Mouse (Mus musculus) heart, adult 2 months (tissue): ENCODE measurements around the gene Ccdc51. TPM values are rescaled to one million over a fixed set of nuclear protein-coding genes. Genes with fewer than 3 reads are reported as not detected.

ENCODE experiments used
- DNase-seq, 2 experiments: peaks; one replicate each; pipeline ENCODE4 v3.0.0; 2021
- H3K27ac ChIP-seq: fragments of 200-600 bp; 2 replicates; pipeline ENCODE4 v1.8.1; 2022
- H3K27me3 ChIP-seq: fragments of 200-500 bp; 2 replicates; pipeline ENCODE4 v1.6.1; 2012; ENCODE audit warnings: mild to moderate bottlenecking, low read length, inconsistent platforms, mixed read lengths; ENCODE audit not compliant: control insufficient read depth, insufficient read depth
- H3K36me3 ChIP-seq: fragments of 200-500 bp; 2 replicates; pipeline ENCODE4 v1.6.1; 2012; ENCODE audit warnings: low read length, inconsistent platforms; ENCODE audit not compliant: control insufficient read depth, insufficient read depth
- H3K4me1 ChIP-seq: fragments of 200-500 bp; 2 replicates; pipeline ENCODE4 v1.6.1; 2011; ENCODE audit warnings: low read length; ENCODE audit not compliant: control insufficient read depth, insufficient read depth
- H3K4me3 ChIP-seq: fragments of 200-600 bp; 2 replicates; pipeline ENCODE4 v1.8.1; 2022
- H3K79me2 ChIP-seq: fragments of 200-500 bp; replicated peaks from 2 replicates; pipeline ENCODE4 v1.6.1; 2012; ENCODE audit warnings: mild to moderate bottlenecking, inconsistent platforms, low read length, moderate library complexity, mixed read lengths; ENCODE audit not compliant: control insufficient read depth, insufficient read depth
- H3K9ac ChIP-seq: fragments of 200-500 bp; 2 replicates; pipeline ENCODE4 v1.6.1; 2012; ENCODE audit warnings: low read depth, mild to moderate bottlenecking, control low read depth, inconsistent platforms, low read length, mixed read lengths
- CTCF ChIP-seq: fragments of 200-600 bp; IDR thresholded peaks from 2 replicates; pipeline ENCODE4 v1.8.1; 2022; ENCODE audit warnings: antibody characterized with exemption, mild to moderate bottlenecking, moderate library complexity
- EP300 ChIP-seq: fragments of 200-500 bp; IDR thresholded peaks from 2 replicates; pipeline ENCODE4 v1.6.1; 2011; ENCODE audit warnings: low read depth, low read length, control low read depth; ENCODE audit not compliant: insufficient read depth
- POLR2A ChIP-seq: fragments of 200-500 bp; IDR thresholded peaks from 2 replicates; pipeline ENCODE4 v1.6.1; 2011; ENCODE audit warnings: mild to moderate bottlenecking, low read depth, low read length, control low read depth; ENCODE audit not compliant: insufficient read depth
- WGBS: fragments of 180-500 bp; shearing (Covaris S2); methylation state at CpG from one replicate; pipeline ENCODE4 v1.1.7; 2018; 5-methylcytosine and 5-hydroxymethylcytosine counted together
- intact Hi-C: fragments of 180-260 bp; cut with DNase I; formaldehyde crosslinking; loops from one replicate; pipeline ENCODE4 v1.15.1; 2025
- polyA plus RNA-seq: library from polyadenylated mRNA; depleted of rRNA; stranded (reverse); fragments of >200 nt; gene quantifications from 2 replicates; pipeline ENCODE4 v1.2.3, GENCODE M21; 2012
- total RNA-seq, 2 experiments: library from RNA; stranded (reverse); gene quantifications; 2 replicates each; pipeline ENCODE4 v1.2.3; 2021

Gene Ccdc51
- total and polyA plus RNA-seq, 3 experiments, result 7.0 to 11.8 (median 11.1) TPM

DNA sequence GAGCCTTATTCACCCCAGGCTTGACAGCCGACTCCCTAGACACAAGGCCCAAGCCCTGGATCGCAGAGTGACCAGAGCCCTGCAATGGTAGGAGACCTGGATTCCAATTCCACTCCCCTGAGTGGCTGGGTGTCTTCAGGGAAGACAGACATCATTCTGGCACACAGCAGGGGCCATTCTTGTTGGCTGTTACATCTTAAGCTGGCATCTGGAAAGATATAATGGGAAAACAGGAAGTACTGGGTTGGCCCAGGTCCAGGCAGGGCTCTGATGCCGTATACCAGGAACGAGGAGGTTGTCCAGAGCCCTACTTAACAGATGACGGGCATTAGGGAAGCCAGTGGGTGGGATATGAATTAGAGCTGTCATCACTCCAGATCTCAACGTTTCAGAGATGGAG is 41.0 kb downstream of the Ccdc51 start:
- no peak overlapping the region for H3K27ac ChIP-seq
- no peaks in the 10 kb centered on the region for H3K79me2 ChIP-seq
- H3K4me1 ChIP-seq, result no peaks in the 10 kb centered on the region
- DNase-seq, result no peak
- 26% methylated on average over 6 of the region's 6 CpGs for WGBS
- no peak overlapping the region for H3K4me3 ChIP-seq
- H3K9ac ChIP-seq, result no peak overlapping the region
- no peaks in the 10 kb centered on the region for H3K27me3 ChIP-seq
- TF ChIP-seq EP300, result no peak
- no peak for TF ChIP-seq CTCF
- no peak for TF ChIP-seq POLR2A
- no peaks in the 10 kb centered on the region for H3K36me3 ChIP-seq
- intact Hi-C loops, result no loop called here

- Histone ChIP-seq H3K36me3 (no peaks in the 10 kb centered on the region), H3K27me3 (no peaks in the 10 kb centered on the region), H3K4me3 (no peak overlapping the region), H3K27ac (no peak overlapping the region), H3K79me2 (no peaks in the 10 kb centered on the region), H3K9ac (no peak overlapping the region), H3K4me1 (no peaks in the 10 kb centered on the region)
- 86% methylated on average over 3 of the region's 3 CpGs for WGBS
- no peak for DNase-seq
- TF ChIP-seq CTCF (no peak), EP300 (no peak), POLR2A (no peak)
- intact Hi-C loops, result no loop called here
Observed at GRCm38 (mm10) chr9:109124164-109124563, 41.9 kb downstream of the Ccdc51 start.

DNA sequence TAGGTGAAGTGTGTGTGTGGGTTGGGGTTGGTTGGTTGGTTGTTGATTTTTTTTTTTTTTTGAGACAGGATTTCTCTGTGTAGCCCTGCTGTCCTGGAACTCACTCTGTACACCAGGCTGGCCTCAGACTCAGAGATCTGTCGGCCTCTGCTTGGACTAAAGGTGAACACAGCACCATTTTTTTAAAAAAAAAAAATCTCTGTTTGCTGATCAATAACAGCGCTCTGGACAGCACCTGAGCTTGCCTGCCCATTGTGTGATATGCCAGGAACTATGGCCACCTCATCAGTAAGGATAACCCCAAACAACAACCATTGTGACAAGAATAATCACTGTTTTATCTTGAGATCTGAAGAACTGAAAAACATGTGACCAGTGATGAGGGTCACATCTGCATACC is 42.8 kb downstream of the Ccdc51 start:
- intact Hi-C loops, result no loop called here
- Histone ChIP-seq H3K4me1 (no peaks in the 10 kb centered on the region), H3K4me3 (no peak overlapping the region), H3K27ac (no peak overlapping the region), H3K36me3 (no peaks in the 10 kb centered on the region), H3K27me3 (no peaks in the 10 kb centered on the region), H3K9ac (no peak overlapping the region), H3K79me2 (no peaks in the 10 kb centered on the region)
- no peak for TF ChIP-seq EP300
- DNase-seq, result no peak
- WGBS, result 77% methylated on average over 2 of the region's 2 CpGs

DNA sequence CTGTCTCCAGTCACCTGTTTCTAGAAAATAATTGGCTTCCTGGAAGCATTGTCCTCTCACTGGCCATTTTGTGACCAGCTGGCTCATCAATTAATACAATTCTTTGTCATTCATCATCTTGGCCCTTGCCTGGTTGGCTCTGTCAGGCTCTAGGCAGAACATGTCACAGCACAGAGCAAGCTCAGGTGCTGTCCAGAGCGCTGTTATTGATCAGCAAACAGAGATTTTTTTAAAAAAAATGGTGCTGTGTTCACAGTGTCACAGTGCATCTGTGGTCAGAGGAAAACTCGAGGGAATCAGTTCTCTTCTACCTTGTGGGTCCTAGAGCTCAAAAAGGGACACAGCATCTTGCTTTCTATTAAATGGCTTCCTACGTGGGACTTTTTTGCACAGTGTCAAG is 43.2 kb downstream of the Ccdc51 start:
- WGBS, result 64% methylated on average over 3 of the region's 3 CpGs
- no peak overlapping the region for H3K4me3 ChIP-seq
- TF ChIP-seq CTCF (no peak), POLR2A (no peak), EP300 (no peak)
- no peaks in the 10 kb centered on the region for H3K4me1 ChIP-seq
- no peaks in the 10 kb centered on the region for H3K27me3 ChIP-seq
- DNase-seq, result no peak
- H3K27ac ChIP-seq, result no peak overlapping the region
- no peaks in the 10 kb centered on the region for H3K79me2 ChIP-seq
- intact Hi-C loops, result no loop called here
- H3K9ac ChIP-seq, result no peak overlapping the region
- H3K36me3 ChIP-seq, result no peaks in the 10 kb centered on the region

- no peak overlapping the region for H3K4me3 ChIP-seq
- intact Hi-C loops, result no loop called here
- H3K4me1 ChIP-seq, result no peaks in the 10 kb centered on the region
- H3K36me3 ChIP-seq, result no peaks in the 10 kb centered on the region
- H3K27me3 ChIP-seq, result no peaks in the 10 kb centered on the region
- H3K9ac ChIP-seq, result no peak overlapping the region
- no peaks in the 10 kb centered on the region for H3K79me2 ChIP-seq
- DNase-seq, result no peak
- TF ChIP-seq EP300, result no peak
- TF ChIP-seq CTCF, result no peak
- TF ChIP-seq POLR2A, result no peak
- H3K27ac ChIP-seq, result no peak overlapping the region
- 76% methylated on average over 4 of the region's 4 CpGs for WGBS
Observed at GRCm38 (mm10) chr9:109127076-109127475, 44.8 kb downstream of the Ccdc51 start.

DNA sequence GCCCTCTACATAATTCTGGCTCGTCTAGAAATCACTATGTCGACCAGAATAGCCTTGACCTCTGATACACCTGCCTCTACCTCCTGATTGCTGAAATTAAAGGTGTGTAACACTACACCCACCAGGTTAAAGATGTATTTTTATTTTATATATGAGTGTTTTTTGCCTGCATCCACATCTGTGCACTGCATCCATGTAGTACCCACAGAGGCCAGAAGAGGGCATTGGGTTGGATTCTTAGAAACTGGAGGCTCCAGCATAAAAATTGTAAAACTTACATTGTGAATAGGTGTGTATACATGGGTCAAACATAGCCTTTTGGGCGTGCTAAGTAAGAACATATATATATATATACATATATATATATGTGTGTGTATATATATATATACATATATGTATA is 45.9 kb downstream of the Ccdc51 start:
- H3K4me3 ChIP-seq, result no peak overlapping the region
- no peak for TF ChIP-seq EP300
- TF ChIP-seq POLR2A, result no peak
- TF ChIP-seq CTCF, result peak; percentile 72
- WGBS, result 44% methylated on average over 3 of the region's 3 CpGs
- no peaks in the 10 kb centered on the region for H3K79me2 ChIP-seq
- no peaks in the 10 kb centered on the region for H3K27me3 ChIP-seq
- H3K27ac ChIP-seq, result no peak overlapping the region
- no peaks in the 10 kb centered on the region for H3K4me1 ChIP-seq
- intact Hi-C loops, result no loop called here
- no peak for DNase-seq
- H3K9ac ChIP-seq, result no peak overlapping the region
- no peaks in the 10 kb centered on the region for H3K36me3 ChIP-seq

GRCm38 (mm10) chr9:109130076-109130475 is 47.8 kb downstream of the Ccdc51 start:
- H3K36me3 ChIP-seq, result no peaks in the 10 kb centered on the region
- no peaks in the 10 kb centered on the region for H3K27me3 ChIP-seq
- no peak for DNase-seq
- WGBS, result 83% methylated on average over 5 of the region's 5 CpGs
- H3K4me3 ChIP-seq, result no peak overlapping the region
- no peaks in the 10 kb centered on the region for H3K79me2 ChIP-seq
- intact Hi-C loops, result no loop called here
- no peaks in the 10 kb centered on the region for H3K4me1 ChIP-seq
- no peak overlapping the region for H3K27ac ChIP-seq
- TF ChIP-seq CTCF (no peak), POLR2A (no peak), EP300 (no peak)
- no peak overlapping the region for H3K9ac ChIP-seq
